Mouse (Mus musculus): Measurements from ENCODE around the gene Eml4.

- TF ChIP-seq CTCF (IDR thresholded peaks at IDR 0.05; ENCODE audit: low read depth, low read length) = no peak
- no peak for TF ChIP-seq GATA1 (IDR thresholded peaks at IDR 0.05; ENCODE audit: borderline replicate concordance, low read length)
- no peak for TF ChIP-seq TAL1 (conservative IDR thresholded peaks at IDR 0.05; ENCODE audit: low read depth, low read length)
- TF ChIP-seq POLR2AphosphoS5 (IDR thresholded peaks at IDR 0.05; ENCODE audit: insufficient replicate concordance, low read depth, low read length) = no peak
- no peak for TF ChIP-seq GATA2 (IDR thresholded peaks at IDR 0.05; ENCODE audit: borderline replicate concordance, low read depth, low read length)
Measured at GRCm38 (mm10) chr17:83367387-83367786, 16.7 kb downstream of the Eml4 start.

Measured in G1E (cell line).